Mouse (Mus musculus) liver, embryonic 14.5 days (tissue): ENCODE results near the gene Bcas3. TPM values are rescaled to one million over a fixed set of nuclear protein-coding genes. Genes with fewer than 3 reads are reported as not detected.

Experiments used
- ATAC-seq: fragments of 200-750 bp; cut with Nextera tagmentation; 2 replicates; pipeline ENCODE4 v1.8.0; 2017; ENCODE audit warnings: moderate number of reproducible peaks, mild to moderate bottlenecking, moderate library complexity; ENCODE audit not compliant: insufficient read depth
- DNase-seq, 3 experiments: peaks; one replicate each; pipeline ENCODE4 v3.0.0-alpha.2; 2012 to 2013; ENCODE audit warnings: low read depth in 3 of 3, low spot score in 3 of 3
- H3K27ac ChIP-seq: fragments of 300-500 bp; sonication (generic); 2 replicates; pipeline ENCODE4 v1.5.1; 2014; ENCODE audit warnings: moderate library complexity, mild to moderate bottlenecking, control low read depth, inconsistent platforms
- H3K27me3 ChIP-seq: fragments of 300-500 bp; sonication (generic); 2 replicates; pipeline ENCODE4 v1.6.1; 2014; ENCODE audit warnings: mild to moderate bottlenecking, low read length, moderate library complexity; ENCODE audit not compliant: control insufficient read depth, insufficient read depth
- H3K36me3 ChIP-seq: fragments of 300-500 bp; sonication (generic); replicated peaks from 2 replicates; pipeline ENCODE4 v1.6.1; 2014; ENCODE audit warnings: low read depth; ENCODE audit not compliant: control insufficient read depth, insufficient read depth
- H3K4me1 ChIP-seq, 2 experiments: fragments of 200-500 bp in 1 of 2; fragments of 300-500 bp in 1 of 2; sonication (generic) in 1 of 2; replicated peaks; 2 replicates each; pipeline ENCODE4 v1.6.1; 2012 to 2014; ENCODE audit warnings: antibody characterized with exemption in 1 of 2, inconsistent platforms in 1 of 2, low read length in 1 of 2; ENCODE audit not compliant: control insufficient read depth in 2 of 2, insufficient read depth in 2 of 2
- H3K4me2 ChIP-seq: fragments of 300-500 bp; sonication (generic); 2 replicates; pipeline ENCODE4 v1.6.1; 2014; ENCODE audit warnings: low read depth, mild to moderate bottlenecking, control low read depth, moderate library complexity
- H3K4me3 ChIP-seq, 2 experiments: fragments of 200-500 bp in 1 of 2; fragments of 300-500 bp in 1 of 2; sonication (generic) in 1 of 2; 2 replicates each; pipeline ENCODE4 v1.5.1; 2012 to 2014; ENCODE audit warnings: low read depth in 2 of 2, low read length in 2 of 2, mild to moderate bottlenecking in 2 of 2, control low read depth in 1 of 2, inconsistent platforms in 1 of 2, moderate library complexity in 1 of 2; ENCODE audit not compliant: insufficient read depth in 1 of 2
- H3K9ac ChIP-seq: fragments of 300-500 bp; sonication (generic); replicated peaks from 2 replicates; pipeline ENCODE4 v1.6.1; 2014; ENCODE audit warnings: mild to moderate bottlenecking, control low read depth, moderate library complexity
- H3K9me3 ChIP-seq: fragments of 300-500 bp; sonication (generic); 2 replicates; pipeline ENCODE4 v1.6.1; 2016; ENCODE audit warnings: low read length, mixed read lengths; ENCODE audit not compliant: control insufficient read depth
- CTCF ChIP-seq: IDR thresholded peaks from 2 replicates; pipeline ENCODE4 v1.5.1; 2016; ENCODE audit warnings: antibody characterized with exemption, low read depth, control low read depth
- EP300 ChIP-seq: IDR thresholded peaks from 2 replicates; pipeline ENCODE4 v1.6.1; 2016; ENCODE audit warnings: antibody characterized with exemption, low read depth
- WGBS: fragments of 180-500 bp; shearing (Covaris S2); extraction: QIAGEN DNeasy Blood & Tissue Kit; methylation state at CpG from one replicate; pipeline ENCODE4 v1.1.7; 2014; ENCODE audit not compliant: insufficient replicate concordance; 5-methylcytosine and 5-hydroxymethylcytosine counted together
- polyA plus RNA-seq, 2 experiments: library from polyadenylated mRNA; depleted of rRNA in 1 of 2; stranded (reverse) in 1 of 2; unstranded in 1 of 2; fragments of >200 nt; fragmentation: Nextera tagmentation in 1 of 2; extraction: Ambion mirVana in 1 of 2; gene quantifications; 2 replicates each; pipeline versions ENCODE4 v1.2.1 to v1.2.3; 2012 to 2014

Bcas3 gene
- polyA plus RNA-seq, 2 experiments, result 6.9 to 17.5 TPM

DNA sequence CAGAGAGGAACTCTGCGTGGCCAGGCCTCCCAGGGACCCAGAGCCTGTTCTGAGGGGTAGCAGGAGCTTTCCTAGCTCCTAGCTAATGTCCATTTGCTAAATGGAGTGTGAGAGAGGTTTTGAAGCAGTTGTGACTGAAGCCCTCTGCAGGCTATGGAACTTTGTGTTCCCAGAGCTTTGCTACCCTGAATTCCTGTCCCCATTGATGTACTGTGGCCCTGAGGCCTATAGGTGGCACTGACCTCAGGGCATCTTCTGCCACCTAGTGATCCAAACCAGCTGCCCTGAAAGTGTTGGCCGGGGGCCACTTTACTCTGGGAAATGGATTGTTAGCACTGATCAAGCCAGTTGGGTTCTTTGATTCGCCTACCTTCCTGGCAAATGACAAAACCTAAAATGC, 380.6 kb downstream of the Bcas3 start:
- H3K4me3 ChIP-seq, result no peak overlapping the region
- TF ChIP-seq EP300 (no peak), CTCF (peak; percentile 58)
- no peaks in the 10 kb centered on the region for H3K9me3 ChIP-seq
- H3K4me2 ChIP-seq, result no peak overlapping the region
- no peak overlapping the region for H3K9ac ChIP-seq
- H3K27ac ChIP-seq, result no peak overlapping the region
- DNase-seq, result no peak
- H3K4me1 ChIP-seq, result no peaks in the 10 kb centered on the region
- ATAC-seq, result no peak
- H3K36me3 ChIP-seq, result no peaks in the 10 kb centered on the region
- WGBS, result 47% methylated on average over 3 of the region's 3 CpGs
- no peaks in the 10 kb centered on the region for H3K27me3 ChIP-seq

DNA sequence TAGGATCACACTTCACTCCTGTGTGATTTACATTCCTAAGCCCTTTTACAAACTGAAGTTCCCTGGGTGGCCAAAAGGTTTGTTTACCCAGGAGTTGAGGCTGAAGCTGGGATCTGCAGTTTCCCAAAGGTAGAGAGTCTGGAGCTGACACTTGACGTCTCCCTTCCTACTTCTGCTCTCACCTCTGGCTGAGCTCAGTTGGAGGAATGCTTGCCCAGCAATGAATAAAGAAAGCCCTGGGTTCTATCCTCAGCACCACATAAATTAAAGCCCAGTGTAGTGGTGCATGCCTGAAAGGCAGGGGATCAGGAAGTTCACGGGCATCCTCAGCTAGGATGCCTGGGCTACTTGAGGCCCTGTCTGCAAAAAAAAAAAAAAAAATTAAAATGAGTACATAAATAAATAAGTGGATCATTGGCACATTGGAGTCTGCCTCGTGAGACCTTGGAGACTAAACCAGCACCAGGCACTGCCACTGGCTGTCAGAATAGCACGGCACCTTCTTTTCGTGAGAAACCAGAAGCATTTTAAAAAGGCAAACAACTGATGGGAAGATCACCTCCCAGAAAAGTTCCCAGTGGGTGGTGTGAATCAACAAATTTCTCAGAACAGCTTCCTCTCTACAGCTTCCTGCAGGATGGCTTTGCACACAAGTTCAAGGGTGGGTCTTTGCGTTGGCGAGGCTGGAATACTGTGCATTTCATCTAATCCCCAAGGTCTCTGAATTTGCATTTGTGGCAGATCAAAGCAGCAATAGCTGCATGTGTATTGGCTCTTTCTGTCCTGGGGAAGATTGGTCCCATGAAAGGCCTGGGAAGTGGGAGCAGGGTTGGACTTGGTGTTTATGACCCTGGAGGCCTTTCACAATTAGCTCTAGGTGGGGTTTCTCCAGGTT, 381.6 kb downstream of the Bcas3 start:
- TF ChIP-seq EP300, result no peak
- TF ChIP-seq CTCF, result no peak
- 67% methylated on average over 7 of the region's 7 CpGs for WGBS

DNA sequence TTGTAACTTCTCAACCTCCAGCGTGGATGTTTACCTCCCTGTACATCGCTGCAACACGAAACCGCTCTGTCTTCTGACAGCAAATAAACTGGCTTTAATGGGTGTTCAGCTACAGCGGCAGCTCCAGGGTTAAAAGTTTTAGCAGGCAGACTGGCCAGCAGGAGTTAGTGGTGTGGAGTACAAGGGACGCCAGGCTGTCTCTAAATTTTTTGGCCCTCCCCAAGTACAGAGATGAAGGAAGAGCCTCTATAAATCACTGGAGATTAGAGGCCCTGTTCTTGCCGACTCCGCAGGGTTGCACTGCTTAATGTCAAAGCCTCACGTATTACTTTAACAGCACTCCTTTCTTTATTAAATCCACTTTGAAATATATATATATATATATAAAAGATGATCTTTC, 384.3 kb downstream of the Bcas3 start:
- TF ChIP-seq CTCF, result no peak
- no peak for TF ChIP-seq EP300
- ATAC-seq, result no peak
- no peaks in the 10 kb centered on the region for H3K36me3 ChIP-seq
- peaks cover 0 to 8% of the 10 kb centered on the region in 2 experiments; a peak in 1 of 4 replicates for H3K4me1 ChIP-seq
- H3K9me3 ChIP-seq, result no peaks in the 10 kb centered on the region
- H3K27me3 ChIP-seq, result no peaks in the 10 kb centered on the region
- no peak for DNase-seq
- H3K4me2 ChIP-seq, result no peak overlapping the region
- no peak overlapping the region for H3K27ac ChIP-seq
- H3K9ac ChIP-seq, result no peak overlapping the region
- no peak overlapping the region for H3K4me3 ChIP-seq
- WGBS, result 66% methylated on average over 9 of the region's 9 CpGs

More for the DNA sequence above, 381.6 kb downstream of the Bcas3 start:
- Histone ChIP-seq H3K4me3 (no peak overlapping the region), H3K27ac (no peak overlapping the region), H3K9me3 (no peaks in the 10 kb centered on the region), H3K4me1 (peaks cover 0 to 3% of the 10 kb centered on the region in 2 experiments; a peak in 1 of 4 replicates), H3K27me3 (no peaks in the 10 kb centered on the region), H3K9ac (no peak overlapping the region), H3K36me3 (no peaks in the 10 kb centered on the region), H3K4me2 (no peak overlapping the region)
- ATAC-seq (no peak), DNase-seq (no peak)

DNA sequence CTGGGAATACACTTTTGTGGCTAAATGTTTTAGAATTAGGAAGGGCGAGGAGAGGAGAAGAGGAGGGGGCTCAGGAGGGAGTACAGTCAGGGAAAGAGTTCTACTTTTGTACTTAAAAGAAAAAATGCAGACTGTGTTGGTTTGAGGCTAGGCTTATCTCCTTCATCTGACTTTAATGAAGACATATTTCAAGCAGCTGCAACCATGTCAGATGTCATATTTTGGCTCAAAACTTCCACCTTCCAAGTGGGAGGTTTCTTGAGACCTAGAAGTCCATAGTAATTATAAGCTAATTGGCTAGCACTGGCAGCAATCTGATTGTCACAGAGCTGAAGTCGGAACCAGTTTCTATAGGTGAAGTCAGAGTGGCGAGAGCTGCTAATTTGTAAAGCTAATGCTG, 384.9 kb downstream of the Bcas3 start:
- 60% methylated on average over 3 of the region's 3 CpGs for WGBS
- no peak for DNase-seq

DNA sequence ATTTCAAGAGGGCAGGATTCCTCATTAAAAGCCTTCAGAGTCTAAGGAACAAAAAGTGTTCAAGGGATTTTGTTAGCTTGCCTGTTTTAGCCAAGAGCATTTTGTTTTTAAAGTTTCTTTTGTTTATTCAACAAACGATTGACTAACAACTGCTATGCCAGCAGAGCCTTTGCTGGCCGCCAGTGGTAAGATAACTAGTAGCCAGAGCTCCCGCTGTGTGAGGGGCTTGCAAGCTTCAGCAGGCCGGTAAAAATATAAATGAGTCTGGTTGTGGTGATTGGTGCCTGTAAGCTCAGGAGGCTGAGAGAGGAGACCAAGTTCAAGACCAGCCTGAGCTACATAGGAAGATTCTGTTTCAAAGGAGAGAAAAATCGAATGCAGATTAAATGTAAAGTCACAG, 385.6 kb downstream of the Bcas3 start:
- peaks cover 0 to 8% of the 10 kb centered on the region in 2 experiments; a peak in 1 of 4 replicates for H3K4me1 ChIP-seq
- 55% methylated on average over 5 of the region's 5 CpGs for WGBS
- no peak overlapping the region for H3K9ac ChIP-seq
- TF ChIP-seq EP300 (no peak), CTCF (no peak)
- no peaks in the 10 kb centered on the region for H3K9me3 ChIP-seq
- H3K27ac ChIP-seq, result no peak overlapping the region
- ATAC-seq, result no peak
- H3K4me3 ChIP-seq, result no peak overlapping the region
- no peak for DNase-seq
- H3K4me2 ChIP-seq, result no peak overlapping the region
- no peaks in the 10 kb centered on the region for H3K36me3 ChIP-seq
- H3K27me3 ChIP-seq, result no peaks in the 10 kb centered on the region

More for the DNA sequence above, 384.9 kb downstream of the Bcas3 start:
- Histone ChIP-seq H3K27ac (no peak overlapping the region), H3K9ac (no peak overlapping the region), H3K4me3 (no peak overlapping the region), H3K4me1 (peaks cover 0 to 8% of the 10 kb centered on the region in 2 experiments; a peak in 1 of 4 replicates), H3K9me3 (no peaks in the 10 kb centered on the region), H3K36me3 (no peaks in the 10 kb centered on the region), H3K27me3 (no peaks in the 10 kb centered on the region), H3K4me2 (no peak overlapping the region)
- TF ChIP-seq EP300, result no peak
- no peak for TF ChIP-seq CTCF
- ATAC-seq, result no peak
